Mouse (Mus musculus): ENCODE measurements at regions not wholly inside any gene's neighbourhood (a gene's known extent, or its start where the extent isn't known, plus 50 kb on each side); places are given as distances from the start of the nearest gene placed in this dataset.

- peak in 1 of 2 experiments; percentile 23 for DNase-seq (ENCODE audit: low spot score in 2 of 2)
These were observed 52.5 kb upstream of the Ampd3 start for GRCm38 (mm10) chr7:110715545-110715944.

- no peak for DNase-seq (ENCODE audit: low spot score in 2 of 2)
These were observed 50.9 kb upstream of the Ampd3 start for GRCm38 (mm10) chr7:110717104-110717503.
